Mouse (Mus musculus) embryonic fibroblast, embryonic 13.5 days (primary cell): ENCODE measurements around the gene Maml3.

Source experiments
- CTCF ChIP-seq: IDR thresholded peaks from 2 replicates; pipeline ENCODE4 v1.5.1; 2011; ENCODE audit warnings: mild to moderate bottlenecking, control low read depth, low read length, moderate library complexity, borderline replicate concordance; ENCODE audit not compliant: insufficient read depth
- POLR2A ChIP-seq: IDR thresholded peaks from 2 replicates; pipeline ENCODE4 v1.6.1; 2011; ENCODE audit warnings: low read depth, mild to moderate bottlenecking, control low read depth, low read length, moderate library complexity

DNA sequence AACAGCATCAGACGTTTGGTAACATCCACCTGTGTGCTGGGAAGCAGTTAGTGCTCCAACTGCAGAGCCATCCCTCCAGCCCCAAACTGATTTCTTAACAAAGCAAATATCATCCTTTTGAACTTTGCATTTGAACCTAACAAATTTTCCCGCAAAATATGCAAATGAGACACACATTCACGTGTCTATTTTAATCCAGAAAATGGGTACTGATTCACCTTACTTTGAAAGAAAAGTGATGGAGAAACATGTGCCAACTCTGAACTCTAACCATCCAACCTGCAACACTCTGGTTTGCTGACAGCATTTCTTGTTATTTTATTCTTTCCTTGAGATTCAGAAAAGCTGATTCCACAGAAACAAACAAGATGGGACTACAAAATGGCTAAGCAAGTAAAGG lies 36.0 kb downstream of the Maml3 start:
- no peak for TF ChIP-seq POLR2A
- TF ChIP-seq CTCF = no peak
